Mouse (Mus musculus): ENCODE results near the gene Prepl.

Gene Prepl

DNA sequence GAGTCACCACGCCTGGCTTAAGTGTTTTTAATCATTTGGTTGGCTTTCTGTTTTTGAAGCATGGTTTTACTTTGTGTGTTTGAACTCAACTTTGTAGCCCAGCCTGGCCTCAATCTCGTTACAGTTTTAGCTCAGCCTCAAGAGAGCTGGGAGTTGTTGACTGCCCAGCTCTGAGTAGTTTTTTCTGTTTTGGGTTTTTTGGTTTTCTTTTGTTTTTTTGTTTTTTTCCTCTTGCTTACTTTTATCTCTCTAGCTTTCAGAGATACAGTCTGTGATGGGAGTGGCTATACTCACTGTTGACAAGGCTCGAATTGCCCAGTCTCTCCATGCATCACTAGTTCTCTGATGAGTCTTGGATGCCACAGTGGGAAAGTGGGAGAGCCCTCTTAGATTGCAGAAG, 69.7 kb downstream of the Prepl start:
- no peak for DNase-seq

GRCm38 (mm10) chr17:85018794-85019193, 71.2 kb downstream of the Prepl start:
- DNase-seq: no peak

- no peak for DNase-seq
Observed at GRCm38 (mm10) chr17:85018344-85018743, 71.7 kb downstream of the Prepl start.

GRCm38 (mm10) chr17:85014632-85015031, 75.4 kb downstream of the Prepl start:
- DNase-seq: no peak

GRCm38 (mm10) chr17:85013485-85013884, 76.6 kb downstream of the Prepl start:
- DNase-seq: no peak
